Mouse (Mus musculus) brain, embryonic 14.5 days (tissue): ENCODE results near the gene Trim72.

Experiments
- CTCF ChIP-seq: fragments of 200-500 bp; IDR thresholded peaks from 2 replicates; pipeline ENCODE4 v1.5.1; 2012; ENCODE audit warnings: inconsistent platforms, mild to moderate bottlenecking, moderate library complexity, borderline replicate concordance; ENCODE audit not compliant: insufficient read depth, insufficient read length; ENCODE audit errors: extremely low read depth
- POLR2A ChIP-seq: fragments of 200-500 bp; IDR thresholded peaks from 2 replicates; pipeline ENCODE4 v1.6.1; 2012; ENCODE audit warnings: mild to moderate bottlenecking, inconsistent platforms, borderline replicate concordance; ENCODE audit not compliant: poor library complexity, insufficient read depth, insufficient read length, severe bottlenecking; ENCODE audit errors: extremely low read depth

GRCm38 (mm10) chr7:128013116-128013515, 9.4 kb downstream of the Trim72 start:
- TF ChIP-seq POLR2A: no peak
- no peak for TF ChIP-seq CTCF
